ENCODE assay signal across 27 mouse cellular contexts in the genomic region with DNA sequence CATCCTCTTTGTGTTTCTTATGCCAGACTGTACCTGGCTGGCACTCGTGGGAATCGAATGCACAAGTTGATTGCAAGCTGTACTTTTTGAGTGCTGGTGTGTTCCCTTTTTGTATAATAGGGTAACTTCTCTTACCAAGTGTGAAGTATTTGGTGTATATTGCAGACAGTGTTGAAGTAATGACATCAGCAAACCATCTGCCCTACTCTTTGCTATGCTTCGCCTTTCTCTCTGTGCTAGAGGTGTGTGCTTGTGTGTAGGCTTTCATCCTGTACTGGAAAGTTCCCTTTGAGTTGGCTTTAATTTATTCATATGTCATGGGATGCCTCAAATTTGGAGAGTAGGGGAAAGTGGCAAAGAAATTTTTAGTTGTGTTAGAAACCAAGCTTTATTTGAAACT.
DNase-seq lines count a peak whose midpoint lies in the region; ATAC-seq and TF ChIP-seq lines count a peak whose summit lies in the region.
"Had no signal": no experiment of that assay in that cellular context is flagged by ENCODE, and none has a peak within 500 bp of the region (broad histone marks: within the 10 kb centered on the region; RNA-seq: fewer than 3 reads in every experiment).

No protein-coding gene starts in this region.

- no peak for TF ChIP-seq CTCF in left cerebral cortex, adult 2 months (IDR thresholded peaks at IDR 0.05)

- H3K27ac ChIP-seq in left cerebral cortex, adult 2 months = no peak overlapping the region
- H3K27ac ChIP-seq: embryonic facial prominence, embryonic 12.5 days; embryonic facial prominence, embryonic 15.5 days; heart, embryonic 15.5 days; hindbrain, embryonic 14.5 days; hindbrain, postnatal 0 days had no signal

- no peak overlapping the region for H3K4me3 ChIP-seq in left cerebral cortex, adult 2 months
- H3K4me3 ChIP-seq: embryonic facial prominence, embryonic 12.5 days; embryonic facial prominence, embryonic 15.5 days; heart, embryonic 12.5 days; heart, embryonic 15.5 days had no signal

- intact Hi-C loops in left cerebral cortex, adult 2 months (cut with DNase I) = loop anchor here (2.0 kb wide), 1 partner anchor 84 kb away; no protein-coding TSS in a partner anchor

- DNase-seq in frontal cortex, postnatal 10 days (ENCODE audit: low spot score in 2 of 2) = no peak
- peak; percentile 22 for DNase-seq in layer of hippocampus, adult 9-11 months
- DNase-seq in layer of hippocampus, adult 9-10 months (ENCODE audit: low spot score) = no peak
- peak; percentile 10 to 25 for DNase-seq in left cerebral cortex, adult 9 months (ENCODE audit: low spot score in 2 of 2)
- no peak for DNase-seq in left cerebral cortex, adult 2 months (ENCODE audit: extremely low spot score in 1 of 2, low spot score in 2 of 2)
- DNase-seq in right cerebral cortex, adult 2 months (ENCODE audit: low spot score in 2 of 2) = peak; percentile 16 to 25
- DNase-seq in right cerebral cortex, postnatal 14 days = no peak
- DNase-seq: adrenal gland, adult 8-10 months; adrenal gland, postnatal 25 days; cerebellum, adult 18-20 months; cerebellum, adult 9-10 months; cerebellum, postnatal 14 days; forebrain, postnatal 0 days; gastrocnemius, postnatal 10 days; gastrocnemius, postnatal 36 days; heart, adult 18-20 months; heart, postnatal 10 days; heart, postnatal 4 days had no signal

- peak; percentile 97 for ATAC-seq in frontal cortex, adult (ENCODE audit: low TSS enrichment)
- ATAC-seq: activated CD4-positive, CD25-positive, alpha-beta regulatory T cell, adult 4 months; forebrain, embryonic 14.5 days; forebrain, postnatal 0 days; hindbrain, postnatal 0 days had no signal

Comparison
In these comparisons a context has a peak if more than half of its experiments do, and no peak if none do; other contexts are left out.
1. DNase-seq: peak in layer of hippocampus, adult 9-11 months (single experiment), left cerebral cortex, adult 9 months (2 of 2) and right cerebral cortex, adult 2 months (2 of 2); none in frontal cortex, postnatal 10 days (0 of 2), layer of hippocampus, adult 9-10 months (single experiment), left cerebral cortex, adult 2 months (0 of 2) and right cerebral cortex, postnatal 14 days (single experiment).